8 mouse cellular contexts compared by ENCODE assay signal in genomic region chr4:62761672-62762071, GRCm38 (mm10).
DNase-seq lines count a peak whose midpoint lies in the region; ATAC-seq and TF ChIP-seq lines count a peak whose summit lies in the region.

No protein-coding gene starts in this region.

- TF ChIP-seq POLR2A in MEL (IDR thresholded peaks at IDR 0.05; ENCODE audit: control insufficient read depth in 1 of 2, insufficient read depth in 1 of 2, low read depth in 1 of 2, low read length in 2 of 2, poor library complexity in 1 of 2): no peak

- H3K4me2 ChIP-seq in forebrain, embryonic 16.5 days (ENCODE audit: low read length): no peak overlapping the region

- no peak overlapping the region for H3K4me3 ChIP-seq in MEL (ENCODE audit: control insufficient read depth in 1 of 2, insufficient read depth in 1 of 2, low read depth in 2 of 2, low read length in 2 of 2)
- H3K4me3 ChIP-seq in forebrain, embryonic 16.5 days (replicated peaks; ENCODE audit: low read length): no peak overlapping the region
- no peak overlapping the region for H3K4me3 ChIP-seq in hindbrain, embryonic 10.5 days

- 3% methylated on average over 1 of the region's 1 CpGs for WGBS in forebrain, embryonic 16.5 days
- 5% methylated on average over 1 of the region's 1 CpGs for WGBS in hindbrain, embryonic 10.5 days

- peak; percentile 52 for DNase-seq in MEL (ENCODE audit: low read depth, low spot score)
- peak; percentile 42 for DNase-seq in c-Kit-positive CD71-positive TER-119-positive erythroid progenitor cells, embryonic 14.5 days (ENCODE audit: low spot score)
- peak; percentile 75 for DNase-seq in hindbrain, embryonic 10.5 days (ENCODE audit: low spot score)
- peak; percentile 49 to 84 for DNase-seq in layer of hippocampus, adult 8-10 months (ENCODE audit: low spot score in 2 of 2)
- DNase-seq in lung, postnatal 36 days: peak; percentile 93
- peak; percentile 75 for DNase-seq in right cerebral cortex, adult 18-20 months
- peak; percentile 87 for DNase-seq in urinary bladder, postnatal 14 days (ENCODE audit: low spot score)

- H3K79me2 ChIP-seq in MEL (ENCODE audit: control insufficient read depth, insufficient read depth, low read length, poor library complexity): no peaks in the 10 kb centered on the region

- no peaks in the 10 kb centered on the region for H3K4me1 ChIP-seq in MEL (ENCODE audit: control insufficient read depth in 1 of 2, insufficient read depth in 2 of 2, low read length in 2 of 2)
- peaks cover 7% of the 10 kb centered on the region; the same call in 1 of the 2 replicates for H3K4me1 ChIP-seq in forebrain, embryonic 16.5 days (replicated peaks; ENCODE audit: control insufficient read depth, insufficient read depth, low read length)
- peaks cover 6% of the 10 kb centered on the region for H3K4me1 ChIP-seq in hindbrain, embryonic 10.5 days (replicated peaks)

- H3K27me3 ChIP-seq in MEL (ENCODE audit: control insufficient read depth in 1 of 2, insufficient read depth in 2 of 2, low read length in 2 of 2): no peaks in the 10 kb centered on the region
- no peaks in the 10 kb centered on the region for H3K27me3 ChIP-seq in forebrain, embryonic 16.5 days (replicated peaks; ENCODE audit: control insufficient read depth, insufficient read depth, low read length)
- no peaks in the 10 kb centered on the region for H3K27me3 ChIP-seq in hindbrain, embryonic 10.5 days (ENCODE audit: insufficient read depth, poor library complexity, severe bottlenecking)

- no peaks in the 10 kb centered on the region for H3K9me3 ChIP-seq in MEL (replicated peaks; ENCODE audit: insufficient read depth, low read length)
- H3K9me3 ChIP-seq in forebrain, embryonic 16.5 days (ENCODE audit: control insufficient read depth, low read length): no peaks in the 10 kb centered on the region
- H3K9me3 ChIP-seq in hindbrain, embryonic 10.5 days: no peaks in the 10 kb centered on the region

- no peaks in the 10 kb centered on the region for H3K36me3 ChIP-seq in MEL (ENCODE audit: control insufficient read depth in 1 of 2, insufficient read depth in 2 of 2, low read length in 2 of 2)
- no peaks in the 10 kb centered on the region for H3K36me3 ChIP-seq in forebrain, embryonic 16.5 days (ENCODE audit: control insufficient read depth, insufficient read depth)
- H3K36me3 ChIP-seq in hindbrain, embryonic 10.5 days: no peaks in the 10 kb centered on the region

- peak; percentile 37 for ATAC-seq in forebrain, embryonic 16.5 days

- no peak overlapping the region for H3K27ac ChIP-seq in MEL (ENCODE audit: control insufficient read depth, low read depth, low read length)
- no peak overlapping the region for H3K27ac ChIP-seq in forebrain, embryonic 16.5 days (ENCODE audit: low read length)
- no peak overlapping the region for H3K27ac ChIP-seq in hindbrain, embryonic 10.5 days

- peak; percentile 64 to 78 (median 77) for TF ChIP-seq CTCF in MEL (IDR thresholded peaks at IDR 0.05 in 2 of 3, conservative IDR thresholded peaks at IDR 0.05 in 1 of 3; ENCODE audit: control insufficient read depth in 1 of 3, insufficient read depth in 1 of 3, low read depth in 2 of 3, low read length in 3 of 3, poor library complexity in 1 of 3, severe bottlenecking in 1 of 3)

- no peak for TF ChIP-seq EP300 in MEL (IDR thresholded peaks at IDR 0.05; ENCODE audit: low read depth in 1 of 2, low read length in 2 of 2)

- peak; percentile 70 for TF ChIP-seq RAD21 in MEL (IDR thresholded peaks at IDR 0.05; ENCODE audit: low read depth, low read length)

- H3K9ac ChIP-seq in MEL (ENCODE audit: control insufficient read depth, low read depth, low read length, poor library complexity, severe bottlenecking): no peak overlapping the region
- no peak overlapping the region for H3K9ac ChIP-seq in forebrain, embryonic 16.5 days (replicated peaks; ENCODE audit: low read depth, low read length)

TF ChIP-seq in MEL, 35 proteins besides CTCF, POLR2A, EP300 and RAD21:
- TF ChIP-seq ZNF384 (IDR thresholded peaks at IDR 0.05; ENCODE audit: low read depth, low read length): no peak
- peak; percentile 58 for TF ChIP-seq ZC3H11A (IDR thresholded peaks at IDR 0.05; ENCODE audit: low read depth, low read length)
- TF ChIP-seq SMC3 (IDR thresholded peaks at IDR 0.05; ENCODE audit: low read depth, low read length): peak; percentile 73

Comparison
In these comparisons a context has a peak if more than half of its experiments do, and no peak if none do; other contexts are left out.
1. DNase-seq: peak in every context shown above with its lines; median percentile 93 in lung, postnatal 36 days; 87 in urinary bladder, postnatal 14 days; 75 in hindbrain, embryonic 10.5 days; 75 in right cerebral cortex, adult 18-20 months; 66 in layer of hippocampus, adult 8-10 months; 52 in MEL; 42 in c-Kit-positive CD71-positive TER-119-positive erythroid progenitor cells, embryonic 14.5 days.